Mouse (Mus musculus) intestine, postnatal 0 days (tissue): Measurements from ENCODE around the gene Tns4. TPM values are rescaled to one million over a fixed set of nuclear protein-coding genes. Genes with fewer than 3 reads are reported as not detected.

Source experiments
- ATAC-seq: fragments of 200-750 bp; cut with Nextera tagmentation; 2 replicates; pipeline ENCODE4 v1.8.0; 2017; ENCODE audit warnings: mild to moderate bottlenecking, moderate TSS enrichment, moderate library complexity
- H3K27ac ChIP-seq: fragments of 300-500 bp; sonication (generic); 2 replicates; pipeline ENCODE4 v1.5.1; 2014; ENCODE audit warnings: mild to moderate bottlenecking, low read depth, low read length, moderate library complexity
- H3K27me3 ChIP-seq: fragments of 300-500 bp; sonication (generic); replicated peaks from 2 replicates; pipeline ENCODE4 v1.6.1; 2014; ENCODE audit warnings: low read length, mixed read lengths; ENCODE audit not compliant: control insufficient read depth, insufficient read depth
- H3K36me3 ChIP-seq: fragments of 300-500 bp; sonication (generic); 2 replicates; pipeline ENCODE4 v1.6.1; 2014; ENCODE audit warnings: mild to moderate bottlenecking, moderate library complexity; ENCODE audit not compliant: control insufficient read depth, insufficient read depth
- H3K4me1 ChIP-seq: fragments of 300-500 bp; sonication (generic); replicated peaks from 2 replicates; pipeline ENCODE4 v1.6.1; 2014; ENCODE audit warnings: antibody characterized with exemption, low read length, mixed read lengths; ENCODE audit not compliant: control insufficient read depth, insufficient read depth
- H3K4me2 ChIP-seq: fragments of 300-500 bp; sonication (generic); replicated peaks from 2 replicates; pipeline ENCODE4 v1.6.1; 2014; ENCODE audit warnings: low read depth, mild to moderate bottlenecking, moderate library complexity
- H3K4me3 ChIP-seq: fragments of 300-500 bp; sonication (generic); 2 replicates; pipeline ENCODE4 v1.5.1; 2014; ENCODE audit warnings: low read depth, low read length
- H3K9ac ChIP-seq: fragments of 300-500 bp; sonication (generic); 2 replicates; pipeline ENCODE4 v1.6.1; 2014; ENCODE audit warnings: mild to moderate bottlenecking, low read depth, low read length
- H3K9me3 ChIP-seq: fragments of 300-500 bp; sonication (generic); 2 replicates; pipeline ENCODE4 v1.6.1; 2016; ENCODE audit warnings: mixed run types; ENCODE audit not compliant: control insufficient read depth
- CTCF ChIP-seq: sonication (generic); IDR thresholded peaks from 2 replicates; pipeline ENCODE4 v1.5.1; 2016; ENCODE audit warnings: low read depth, mild to moderate bottlenecking, control low read depth, antibody characterized with exemption, moderate library complexity
- WGBS: fragments of 180-500 bp; shearing (Covaris S2); extraction: QIAGEN DNeasy Blood & Tissue Kit; methylation state at CpG from one replicate; pipeline ENCODE4 v1.1.7; 2014; 5-methylcytosine and 5-hydroxymethylcytosine counted together
- polyA plus RNA-seq: library from polyadenylated mRNA; unstranded; fragments of >200 nt; fragmentation: Nextera tagmentation; extraction: Ambion mirVana; gene quantifications from 2 replicates; pipeline ENCODE4 v1.2.1, GENCODE M21; 2015

Gene Tns4
- polyA plus RNA-seq, 1 experiment from 2014 or later: 0.53 TPM

GRCm38 (mm10) chr11:99077869-99078268 lies 11.2 kb downstream of the Tns4 start:
- no peak overlapping the region for H3K27ac ChIP-seq
- TF ChIP-seq CTCF: no peak
- no peak for ATAC-seq
- no peak overlapping the region for H3K4me3 ChIP-seq
- H3K27me3 ChIP-seq: no peaks in the 10 kb centered on the region
- H3K36me3 ChIP-seq: no peaks in the 10 kb centered on the region
- no peak overlapping the region for H3K4me2 ChIP-seq
- H3K9ac ChIP-seq: no peak overlapping the region
- 71% methylated on average over 8 of the region's 8 CpGs for WGBS
- no peaks in the 10 kb centered on the region for H3K4me1 ChIP-seq
- H3K9me3 ChIP-seq: no peaks in the 10 kb centered on the region

DNA sequence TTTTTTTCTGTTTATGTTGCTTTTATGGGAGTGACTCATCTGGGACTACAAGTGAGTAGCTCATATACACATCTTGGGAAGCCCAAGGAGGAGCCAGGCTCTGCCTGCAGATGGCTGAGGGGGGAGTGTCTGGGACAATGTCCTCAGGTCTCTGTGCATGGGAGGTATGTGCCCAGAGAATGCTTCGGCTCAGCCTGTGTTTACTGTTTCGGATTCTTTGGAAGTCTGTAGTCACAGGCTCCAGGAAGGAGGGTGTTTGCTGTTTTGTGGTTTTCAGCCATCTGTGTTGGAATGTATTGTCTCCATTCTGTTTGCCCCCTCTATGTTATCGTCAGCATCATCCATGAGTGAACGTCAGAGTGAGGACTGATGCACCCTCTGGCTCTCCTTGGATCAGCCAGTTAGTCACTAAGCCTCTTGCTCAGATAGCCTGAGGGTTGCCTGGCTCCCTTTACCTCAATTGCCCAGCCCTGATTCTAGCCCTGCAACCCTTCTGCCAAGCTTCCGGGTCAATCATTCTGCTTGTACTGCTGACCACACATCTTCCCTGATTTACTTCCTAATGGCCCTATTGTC lies 12.3 kb downstream of the Tns4 start:
- Histone ChIP-seq H3K27me3 (no peaks in the 10 kb centered on the region), H3K4me1 (no peaks in the 10 kb centered on the region), H3K27ac (no peak overlapping the region), H3K9me3 (no peaks in the 10 kb centered on the region), H3K4me2 (no peak overlapping the region), H3K36me3 (no peaks in the 10 kb centered on the region), H3K9ac (no peak overlapping the region), H3K4me3 (no peak overlapping the region)
- WGBS: 44% methylated on average over 5 of the region's 5 CpGs
- ATAC-seq: no peak
- no peak for TF ChIP-seq CTCF

- H3K27ac ChIP-seq: no peak overlapping the region
- H3K4me1 ChIP-seq: no peaks in the 10 kb centered on the region
- WGBS: 44% methylated on average over 5 of the region's 5 CpGs
- no peak overlapping the region for H3K9ac ChIP-seq
- TF ChIP-seq CTCF: no peak
- H3K4me3 ChIP-seq: no peak overlapping the region
- ATAC-seq: no peak
- no peaks in the 10 kb centered on the region for H3K36me3 ChIP-seq
- H3K9me3 ChIP-seq: no peaks in the 10 kb centered on the region
- no peak overlapping the region for H3K4me2 ChIP-seq
- H3K27me3 ChIP-seq: no peaks in the 10 kb centered on the region
Measured at GRCm38 (mm10) chr11:99073781-99074180, 15.3 kb downstream of the Tns4 start.

DNA sequence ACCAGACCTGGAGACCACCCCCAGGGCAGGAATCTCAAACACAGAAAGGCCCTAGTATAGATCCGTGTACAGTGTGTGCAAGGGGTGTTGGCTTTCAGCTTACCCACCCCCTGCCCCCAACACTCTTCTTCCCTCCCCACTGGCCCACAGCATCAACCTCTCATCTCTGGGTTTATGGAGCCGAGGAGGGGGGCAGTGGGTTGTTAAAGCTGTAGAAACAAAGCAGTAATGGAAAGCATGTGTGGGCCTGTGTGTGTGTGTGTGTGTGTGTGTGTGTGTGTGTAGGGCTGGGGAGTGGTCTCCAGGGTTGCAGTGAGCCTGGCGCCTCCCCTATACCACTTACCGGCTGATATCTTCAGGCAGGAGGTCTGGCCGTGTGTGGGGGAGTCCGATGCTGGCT lies 17.2 kb downstream of the Tns4 start:
- 33% methylated on average over 6 of the region's 6 CpGs for WGBS
- ATAC-seq: no peak
- no peaks in the 10 kb centered on the region for H3K36me3 ChIP-seq

GRCm38 (mm10) chr11:99068455-99068854 lies 20.7 kb downstream of the Tns4 start:
- Histone ChIP-seq H3K9ac (no peak overlapping the region), H3K27me3 (no peaks in the 10 kb centered on the region), H3K27ac (no peak overlapping the region), H3K4me3 (no peak overlapping the region), H3K9me3 (no peaks in the 10 kb centered on the region), H3K36me3 (no peaks in the 10 kb centered on the region), H3K4me1 (peaks cover 3% of the 10 kb centered on the region; the same call in 1 of the 2 replicates), H3K4me2 (no peak overlapping the region)
- WGBS: 86% methylated on average over 5 of the region's 5 CpGs
- no peak for TF ChIP-seq CTCF
- ATAC-seq: no peak

More for the DNA sequence above, 17.2 kb downstream of the Tns4 start:
- TF ChIP-seq CTCF: no peak
- no peak overlapping the region for H3K9ac ChIP-seq
- H3K4me2 ChIP-seq: no peak overlapping the region
- no peaks in the 10 kb centered on the region for H3K9me3 ChIP-seq
- H3K4me3 ChIP-seq: no peak overlapping the region
- H3K27me3 ChIP-seq: no peaks in the 10 kb centered on the region
- no peak overlapping the region for H3K27ac ChIP-seq
- H3K4me1 ChIP-seq: no peaks in the 10 kb centered on the region

DNA sequence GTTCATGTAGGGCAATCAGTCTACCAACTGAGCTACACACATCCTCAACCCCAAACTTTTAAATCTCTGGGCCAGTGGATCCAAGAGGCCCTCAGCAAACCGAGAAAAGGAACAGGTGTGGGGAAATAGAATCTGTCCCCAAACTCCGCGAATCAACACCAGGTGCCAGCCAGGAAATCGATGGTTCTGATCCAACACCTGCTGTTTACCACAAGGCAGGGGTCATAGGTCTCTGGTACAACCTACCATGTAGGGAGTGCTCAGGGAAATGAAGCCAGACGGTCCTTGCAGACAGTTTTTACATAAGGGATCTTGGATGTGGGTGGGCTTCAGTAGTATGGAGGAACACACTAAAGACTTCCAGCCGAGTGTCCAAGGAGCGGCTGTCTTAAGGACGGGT lies 21.5 kb downstream of the Tns4 start:
- no peak overlapping the region for H3K4me3 ChIP-seq
- H3K9ac ChIP-seq: no peak overlapping the region
- TF ChIP-seq CTCF: no peak
- no peaks in the 10 kb centered on the region for H3K9me3 ChIP-seq
- 86% methylated on average over 8 of the region's 8 CpGs for WGBS
- H3K4me1 ChIP-seq: peaks cover 3% of the 10 kb centered on the region; the same call in 1 of the 2 replicates
- no peak overlapping the region for H3K27ac ChIP-seq
- ATAC-seq: no peak
- no peaks in the 10 kb centered on the region for H3K36me3 ChIP-seq
- H3K4me2 ChIP-seq: no peak overlapping the region
- H3K27me3 ChIP-seq: no peaks in the 10 kb centered on the region

- WGBS: 34% methylated on average over 2 of the region's 2 CpGs
- H3K27me3 ChIP-seq: no peaks in the 10 kb centered on the region
Measured at GRCm38 (mm10) chr11:99065979-99066378, 23.1 kb downstream of the Tns4 start.

More at GRCm38 (mm10) chr11:99065979-99066378, 23.1 kb downstream of the Tns4 start:
- Histone ChIP-seq H3K9me3 (no peaks in the 10 kb centered on the region), H3K36me3 (no peaks in the 10 kb centered on the region), H3K9ac (no peak overlapping the region), H3K4me3 (no peak overlapping the region), H3K4me2 (no peak overlapping the region), H3K4me1 (peaks cover 3% of the 10 kb centered on the region; the same call in 1 of the 2 replicates), H3K27ac (no peak overlapping the region)
- peak; percentile 100 for TF ChIP-seq CTCF
- ATAC-seq: peak; percentile 55
